Mouse (Mus musculus) kidney, adult 18-20 months (tissue): ENCODE results near the gene Snx29.

Experiments
- DNase-seq: peaks from one replicate; pipeline ENCODE4 v3.0.0; 2021

Gene Snx29

DNA sequence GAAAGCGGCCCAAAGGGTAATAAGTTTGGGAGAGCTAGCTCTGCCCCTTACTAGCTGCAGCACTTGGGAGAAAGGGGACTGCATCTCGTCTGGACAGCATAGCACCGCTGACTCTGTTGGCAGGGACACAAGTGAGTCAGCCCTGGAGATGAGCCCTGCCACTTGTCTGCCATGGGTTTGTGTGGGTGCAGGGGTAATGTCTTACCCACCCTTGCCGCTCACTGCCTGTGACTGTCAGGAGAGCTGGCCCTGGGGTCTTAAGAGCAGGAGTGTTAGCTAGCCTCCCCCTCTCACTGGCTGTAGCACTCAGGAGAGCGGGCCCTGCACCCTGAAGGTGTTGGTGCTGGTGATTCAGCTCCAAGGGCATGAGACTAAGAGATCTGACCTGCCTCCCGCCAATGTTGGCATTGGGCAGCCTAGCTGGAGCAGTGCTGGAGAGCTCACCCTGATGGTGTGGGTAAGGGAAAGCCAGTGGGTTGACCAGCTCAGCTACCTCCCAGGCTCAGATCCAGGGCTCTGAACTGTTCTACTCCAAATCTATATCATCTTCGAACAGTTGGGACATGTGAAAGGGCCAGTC lies 479.3 kb downstream of the Snx29 start:
- no peak for DNase-seq
